Mouse (Mus musculus) mature B cell (primary cell): ENCODE data around the gene Gm853.
"Not testable (repeated sequence)": the region's sequence is repeated elsewhere in the genome, so short reads cannot be mapped to it uniquely, and the experiment has no call there.

Source experiments
- in situ Hi-C: fragments of 300-500 bp; cut with MboI; formaldehyde crosslinking; loops from 2 replicates; pipeline ENCODE4 v1.14.3; 2019

Gm853 gene

GRCm38 (mm10) chr4:130222179-130222578 lies at the start of gene Gm853:
TSS of gene Gm853 (minus strand) at chr4:130222401.
- in situ Hi-C loops = no loop called here

- in situ Hi-C loops = no loop called here
Measured at GRCm38 (mm10) chr4:130270611-130271347, 48.6 kb upstream of the Gm853 start.

- in situ Hi-C loops = no loop called here
Measured at GRCm38 (mm10) chr4:130270089-130270488, 47.9 kb upstream of the Gm853 start.

GRCm38 (mm10) chr4:130268736-130269135 lies 46.5 kb upstream of the Gm853 start:
- in situ Hi-C loops = no loop called here

GRCm38 (mm10) chr4:130267069-130267468 lies 44.9 kb upstream of the Gm853 start:
- in situ Hi-C loops = no loop called here

- in situ Hi-C loops = no loop called here
Measured at GRCm38 (mm10) chr4:130266601-130267000, 44.4 kb upstream of the Gm853 start.

- in situ Hi-C loops = no loop called here
Measured at GRCm38 (mm10) chr4:130264698-130265349, 42.6 kb upstream of the Gm853 start.

GRCm38 (mm10) chr4:130264131-130264530 lies 41.9 kb upstream of the Gm853 start:
- in situ Hi-C loops = no loop called here

GRCm38 (mm10) chr4:130260406-130260805 lies 38.2 kb upstream of the Gm853 start:
- in situ Hi-C loops = no loop called here

GRCm38 (mm10) chr4:130252441-130253157 lies 30.4 kb upstream of the Gm853 start:
- in situ Hi-C loops = no loop called here

GRCm38 (mm10) chr4:130251763-130252162 lies 29.6 kb upstream of the Gm853 start:
- in situ Hi-C loops = no loop called here

GRCm38 (mm10) chr4:130251172-130251705 lies 29.0 kb upstream of the Gm853 start:
- in situ Hi-C loops = no loop called here

GRCm38 (mm10) chr4:130248636-130249035 lies 26.4 kb upstream of the Gm853 start:
- in situ Hi-C loops = no loop called here

- in situ Hi-C loops = no loop called here
Measured at GRCm38 (mm10) chr4:130246132-130246531, 23.9 kb upstream of the Gm853 start.

GRCm38 (mm10) chr4:130244749-130245148 lies 22.5 kb upstream of the Gm853 start:
- in situ Hi-C loops = no loop called here

- in situ Hi-C loops = not testable (repeated sequence)
Measured at GRCm38 (mm10) chr4:130243621-130244020, 21.4 kb upstream of the Gm853 start.

GRCm38 (mm10) chr4:130242956-130243355 lies 20.8 kb upstream of the Gm853 start:
- in situ Hi-C loops = no loop called here

GRCm38 (mm10) chr4:130240695-130241094 lies 18.5 kb upstream of the Gm853 start:
- in situ Hi-C loops = no loop called here

- in situ Hi-C loops = no loop called here
Measured at GRCm38 (mm10) chr4:130237607-130238006, 15.4 kb upstream of the Gm853 start.

- in situ Hi-C loops = no loop called here
Measured at GRCm38 (mm10) chr4:130236361-130236760, 14.2 kb upstream of the Gm853 start.

GRCm38 (mm10) chr4:130224071-130224470 lies 1.9 kb upstream of the Gm853 start:
- in situ Hi-C loops = no loop called here

- in situ Hi-C loops = no loop called here
Measured at GRCm38 (mm10) chr4:130220176-130220575, 2.0 kb downstream of the Gm853 start.

- in situ Hi-C loops = no loop called here
Measured at GRCm38 (mm10) chr4:130215392-130215791, 6.8 kb downstream of the Gm853 start.
